Mouse (Mus musculus) kidney, embryonic 16.5 days (tissue): ENCODE data around the gene Erp29. TPM values are rescaled to one million over a fixed set of nuclear protein-coding genes. Genes with fewer than 3 reads are reported as not detected.

Experiments used
- ATAC-seq: fragments of 200-750 bp; cut with Nextera tagmentation; 2 replicates; pipeline ENCODE4 v1.8.0; 2017; ENCODE audit warnings: moderate TSS enrichment; ENCODE audit not compliant: low FRiP score, low TSS enrichment
- H3K27ac ChIP-seq: fragments of 300-500 bp; sonication (generic); 2 replicates; pipeline ENCODE4 v1.5.1; 2014; ENCODE audit warnings: low read length
- H3K27me3 ChIP-seq: fragments of 300-500 bp; sonication (generic); 2 replicates; pipeline ENCODE4 v1.6.1; 2014; ENCODE audit warnings: low read length, control low read depth, mixed read lengths; ENCODE audit not compliant: insufficient read depth
- H3K36me3 ChIP-seq: fragments of 300-500 bp; sonication (generic); 2 replicates; pipeline ENCODE4 v1.6.1; 2014; ENCODE audit warnings: low read length, control low read depth, mixed read lengths; ENCODE audit not compliant: insufficient read depth
- H3K4me1 ChIP-seq: fragments of 300-500 bp; sonication (generic); 2 replicates; pipeline ENCODE4 v1.6.1; 2014; ENCODE audit warnings: low read length, control low read depth, mixed read lengths; ENCODE audit not compliant: insufficient read depth
- H3K4me2 ChIP-seq: fragments of 300-500 bp; sonication (generic); replicated peaks from 2 replicates; pipeline ENCODE4 v1.6.1; 2014; ENCODE audit warnings: low read depth, low read length
- H3K4me3 ChIP-seq: fragments of 300-500 bp; sonication (generic); 2 replicates; pipeline ENCODE4 v1.5.1; 2014; ENCODE audit warnings: mild to moderate bottlenecking, low read length
- H3K9ac ChIP-seq: fragments of 300-500 bp; sonication (generic); replicated peaks from 2 replicates; pipeline ENCODE4 v1.6.1; 2014; ENCODE audit warnings: low read length
- H3K9me3 ChIP-seq: fragments of 300-500 bp; sonication (generic); 2 replicates; pipeline ENCODE4 v1.6.1; 2016; ENCODE audit warnings: low read length, control low read depth
- WGBS: fragments of 180-500 bp; shearing (Covaris S2); extraction: QIAGEN DNeasy Blood & Tissue Kit; methylation state at CpG from one replicate; pipeline ENCODE4 v1.1.7; 2014; 5-methylcytosine and 5-hydroxymethylcytosine counted together
- polyA plus RNA-seq: library from polyadenylated mRNA; unstranded; fragments of >200 nt; fragmentation: Nextera tagmentation; extraction: Ambion mirVana; gene quantifications from 2 replicates; pipeline ENCODE4 v1.2.1, GENCODE M21; 2015

The Erp29 gene
- polyA plus RNA-seq, 1 experiment from 2014 or later: 208 TPM

- H3K9ac ChIP-seq: peak overlapping the region; percentile 12
- H3K27me3 ChIP-seq: no peaks in the 10 kb centered on the region
- peak overlapping the region; percentile 73 for H3K27ac ChIP-seq
- no peaks in the 10 kb centered on the region for H3K36me3 ChIP-seq
- peak; percentile 42; the same call in 1 of the 2 replicates for ATAC-seq
- no peaks in the 10 kb centered on the region for H3K9me3 ChIP-seq
- peak overlapping the region; percentile 5 for H3K4me2 ChIP-seq
- 52% methylated on average over 5 of the region's 5 CpGs for WGBS
- 0 out of 2 replicates have a peak, but pooled peaks cover 6% of the 10 kb centered on the region for H3K4me1 ChIP-seq
- peak overlapping the region; percentile 4; the same call in 1 of the 2 replicates for H3K4me3 ChIP-seq
Observed at GRCm38 (mm10) chr5:121463601-121464250, 11.4 kb upstream of the Erp29 start.

GRCm38 (mm10) chr5:121462967-121463366, 10.7 kb upstream of the Erp29 start:
- Histone ChIP-seq H3K4me1 (0 out of 2 replicates have a peak, but pooled peaks cover 6% of the 10 kb centered on the region), H3K27ac (peak overlapping the region; percentile 73), H3K36me3 (no peaks in the 10 kb centered on the region), H3K9ac (peak overlapping the region; percentile 12), H3K9me3 (no peaks in the 10 kb centered on the region), H3K4me3 (no peak overlapping the region), H3K4me2 (peak overlapping the region; percentile 5; the same call in 1 of the 2 replicates), H3K27me3 (no peaks in the 10 kb centered on the region)
- WGBS: 40% methylated on average over 5 of the region's 5 CpGs
- ATAC-seq: peak; percentile 82

- no peaks in the 10 kb centered on the region for H3K9me3 ChIP-seq
- no peaks in the 10 kb centered on the region for H3K27me3 ChIP-seq
- WGBS: 16% methylated on average over 1 of the region's 1 CpGs
- ATAC-seq: no peak
- H3K4me2 ChIP-seq: no peak overlapping the region
- no peak overlapping the region for H3K27ac ChIP-seq
- 0 out of 2 replicates have a peak, but pooled peaks cover 6% of the 10 kb centered on the region for H3K4me1 ChIP-seq
- no peaks in the 10 kb centered on the region for H3K36me3 ChIP-seq
- H3K4me3 ChIP-seq: no peak overlapping the region
- no peak overlapping the region for H3K9ac ChIP-seq
Observed at GRCm38 (mm10) chr5:121462171-121462502, 9.8 kb upstream of the Erp29 start.

GRCm38 (mm10) chr5:121461339-121462170, 9.2 kb upstream of the Erp29 start:
- H3K4me3 ChIP-seq: no peak overlapping the region
- H3K4me1 ChIP-seq: 0 out of 2 replicates have a peak, but pooled peaks cover 6% of the 10 kb centered on the region
- ATAC-seq: no peak
- H3K27ac ChIP-seq: no peak overlapping the region
- H3K4me2 ChIP-seq: no peak overlapping the region
- H3K9ac ChIP-seq: no peak overlapping the region
- no peaks in the 10 kb centered on the region for H3K36me3 ChIP-seq
- no peaks in the 10 kb centered on the region for H3K9me3 ChIP-seq
- 64% methylated on average over 4 of the region's 4 CpGs for WGBS
- no peaks in the 10 kb centered on the region for H3K27me3 ChIP-seq

- Histone ChIP-seq H3K27me3 (no peaks in the 10 kb centered on the region), H3K4me1 (peaks cover 26% of the 10 kb centered on the region), H3K9me3 (no peaks in the 10 kb centered on the region), H3K27ac (no peak overlapping the region), H3K36me3 (no peaks in the 10 kb centered on the region), H3K4me2 (no peak overlapping the region), H3K4me3 (no peak overlapping the region), H3K9ac (no peak overlapping the region)
- WGBS: 56% methylated on average over 9 of the region's 9 CpGs
- ATAC-seq: no peak
Observed at GRCm38 (mm10) chr5:121455510-121456265, 3.4 kb upstream of the Erp29 start.

- WGBS: 83% methylated on average over 3 of the region's 3 CpGs
- Histone ChIP-seq H3K4me2 (no peak overlapping the region), H3K36me3 (peaks cover 3% of the 10 kb centered on the region), H3K27ac (peak overlapping the region; percentile 28; the same call in 1 of the 2 replicates), H3K9me3 (no peaks in the 10 kb centered on the region), H3K4me3 (no peak overlapping the region), H3K4me1 (peaks cover 30% of the 10 kb centered on the region), H3K27me3 (no peaks in the 10 kb centered on the region), H3K9ac (no peak overlapping the region; the same call in 1 of the 2 replicates)
- no peak for ATAC-seq
Observed at GRCm38 (mm10) chr5:121454503-121454782, 2.1 kb upstream of the Erp29 start.

GRCm38 (mm10) chr5:121453743-121454502, 1.6 kb upstream of the Erp29 start:
- WGBS: 82% methylated on average over 13 of the region's 13 CpGs
- Histone ChIP-seq H3K4me2 (peak overlapping the region; percentile 90), H3K27me3 (no peaks in the 10 kb centered on the region)

GRCm38 (mm10) chr5:121452906-121453305, 600 bp upstream of the Erp29 start:
- Histone ChIP-seq H3K4me1 (peaks cover 30% of the 10 kb centered on the region), H3K27me3 (no peaks in the 10 kb centered on the region), H3K27ac (peak overlapping the region; percentile 93), H3K36me3 (peaks cover 19% of the 10 kb centered on the region), H3K4me2 (peak overlapping the region; percentile 90), H3K9me3 (no peaks in the 10 kb centered on the region), H3K9ac (peak overlapping the region; percentile 96), H3K4me3 (peak overlapping the region; percentile 85)
- WGBS: 4% methylated on average over 9 of the region's 9 CpGs
- no peak; the same call in 1 of the 2 replicates for ATAC-seq

More at GRCm38 (mm10) chr5:121453743-121454502, 1.6 kb upstream of the Erp29 start:
- Histone ChIP-seq H3K9ac (no peak overlapping the region; the same call in 1 of the 2 replicates), H3K4me3 (no peak overlapping the region), H3K4me1 (peaks cover 30% of the 10 kb centered on the region), H3K27ac (peak overlapping the region; percentile 39), H3K9me3 (no peaks in the 10 kb centered on the region), H3K36me3 (peaks cover 9% of the 10 kb centered on the region)
- no peak for ATAC-seq

- WGBS: under 1% methylated on average over 17 of the region's 17 CpGs
- peak; percentile 33; the same call in 1 of the 2 replicates for ATAC-seq
- peaks cover 30% of the 10 kb centered on the region for H3K4me1 ChIP-seq
- H3K27me3 ChIP-seq: no peaks in the 10 kb centered on the region
- H3K9me3 ChIP-seq: no peaks in the 10 kb centered on the region
- H3K27ac ChIP-seq: peak within 1 kb of the TSS; percentile 94
- peak within 1 kb of the TSS; percentile 90 for H3K4me2 ChIP-seq
- H3K4me3 ChIP-seq: peak within 1 kb of the TSS; percentile 85
- peaks cover 31% of the 10 kb centered on the region for H3K36me3 ChIP-seq
- H3K9ac ChIP-seq: peak within 1 kb of the TSS; percentile 96
Observed at GRCm38 (mm10) chr5:121451644-121452025, 671 bp downstream of the Erp29 start, which contains the start of gene Tmem116. Tmem116 (plus strand) TSS chr5:121451893.
